Mouse (Mus musculus): ENCODE data around the gene Taf3.

The Taf3 gene

DNA sequence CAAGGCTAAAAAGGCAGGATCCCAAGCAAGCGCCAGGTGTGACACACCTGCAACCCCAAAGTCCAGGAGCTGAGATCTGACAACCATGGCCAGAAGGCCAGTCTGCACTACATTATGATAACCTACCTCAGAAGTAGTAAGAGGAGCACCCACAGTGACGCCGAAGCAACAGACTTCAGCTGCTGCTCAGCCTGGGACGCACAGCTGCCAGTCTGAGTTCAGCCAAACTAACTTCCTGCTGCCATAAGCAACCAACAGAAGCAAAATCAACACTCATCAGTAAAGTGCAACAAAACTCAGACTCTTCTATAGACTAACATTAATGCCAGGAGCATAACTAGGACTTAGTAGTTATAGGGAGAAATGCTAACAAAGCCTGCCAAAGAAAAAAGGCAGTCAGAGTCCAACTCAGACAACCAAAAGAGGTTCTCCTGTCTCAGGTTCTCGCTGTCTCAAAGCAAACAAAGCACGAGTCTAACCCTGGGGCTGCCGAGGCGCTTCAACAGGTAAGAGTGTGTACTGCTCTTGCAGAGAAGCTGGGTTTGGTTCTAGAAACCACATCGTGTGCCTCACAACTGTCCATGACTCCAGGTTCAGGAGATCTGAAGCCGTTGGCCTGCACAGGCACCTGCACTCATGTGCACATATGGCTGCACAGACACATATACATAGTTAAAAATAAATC is 33.3 kb downstream of the Taf3 start:
- DNase-seq (ENCODE audit: low read depth, low spot score) = no peak

DNA sequence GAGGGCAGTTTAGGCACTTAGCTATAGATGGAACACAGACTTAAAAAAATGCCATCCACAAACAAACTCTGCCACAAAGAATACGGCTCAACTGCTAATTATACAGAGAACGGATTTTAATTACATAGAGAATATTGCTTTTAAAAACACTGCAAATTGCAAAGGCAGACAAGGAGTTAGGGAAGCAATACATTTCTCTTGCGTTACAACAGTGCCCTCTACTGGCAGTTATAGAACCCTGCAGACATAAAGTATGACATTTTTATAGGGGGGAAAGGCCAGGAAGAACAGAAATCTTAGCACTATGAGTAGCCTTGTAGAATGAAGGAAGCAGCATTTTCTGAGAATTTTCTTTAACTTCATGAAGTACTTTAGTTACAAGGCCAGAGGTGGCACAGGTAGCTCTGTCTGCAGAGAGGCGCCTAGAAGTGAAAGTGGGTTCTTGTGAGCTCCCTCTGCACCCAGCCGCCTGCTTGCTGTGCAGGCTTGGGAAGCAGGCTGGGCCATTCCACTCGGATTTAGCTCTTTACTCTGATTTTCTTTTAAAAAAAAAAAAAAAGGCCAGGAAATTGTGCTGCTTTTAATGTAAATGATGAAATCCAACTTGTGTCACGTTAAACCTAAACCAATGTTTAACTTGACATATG is 38.0 kb downstream of the Taf3 start:
- DNase-seq (ENCODE audit: low read depth, low spot score) = peak; percentile 73

GRCm38 (mm10) chr2:10009671-10010254 is 38.6 kb downstream of the Taf3 start:
- no peak for DNase-seq (ENCODE audit: low read depth, low spot score)

GRCm38 (mm10) chr2:10008593-10008992 is 39.8 kb downstream of the Taf3 start:
- DNase-seq (ENCODE audit: low read depth, low spot score) = no peak

GRCm38 (mm10) chr2:10004960-10005621 is 43.3 kb downstream of the Taf3 start:
- DNase-seq (ENCODE audit: low read depth, low spot score) = no peak

DNA sequence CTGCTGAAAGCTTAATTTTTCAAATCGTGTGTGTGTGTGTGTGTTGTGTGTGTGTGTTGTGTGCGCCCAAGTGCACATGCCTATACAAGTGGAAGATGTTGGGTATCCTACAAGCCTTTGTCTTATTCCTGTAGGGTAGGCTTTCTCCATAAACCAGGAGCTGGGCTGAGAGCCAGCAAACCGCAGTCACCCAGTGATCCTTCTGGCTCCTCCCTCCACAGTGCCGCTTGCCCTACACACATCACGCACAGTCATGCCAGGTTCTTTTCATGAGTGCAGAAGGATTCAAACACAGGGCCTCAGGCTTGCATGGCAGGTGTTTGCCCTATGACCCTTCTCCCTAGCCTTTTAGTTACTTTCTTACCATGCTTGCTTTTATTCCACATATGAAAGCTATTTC is 45.0 kb downstream of the Taf3 start:
- no peak for DNase-seq (ENCODE audit: low read depth, low spot score)

GRCm38 (mm10) chr2:10001591-10001990 is 46.8 kb downstream of the Taf3 start:
- DNase-seq (ENCODE audit: low read depth, low spot score) = peak; percentile 50

DNA sequence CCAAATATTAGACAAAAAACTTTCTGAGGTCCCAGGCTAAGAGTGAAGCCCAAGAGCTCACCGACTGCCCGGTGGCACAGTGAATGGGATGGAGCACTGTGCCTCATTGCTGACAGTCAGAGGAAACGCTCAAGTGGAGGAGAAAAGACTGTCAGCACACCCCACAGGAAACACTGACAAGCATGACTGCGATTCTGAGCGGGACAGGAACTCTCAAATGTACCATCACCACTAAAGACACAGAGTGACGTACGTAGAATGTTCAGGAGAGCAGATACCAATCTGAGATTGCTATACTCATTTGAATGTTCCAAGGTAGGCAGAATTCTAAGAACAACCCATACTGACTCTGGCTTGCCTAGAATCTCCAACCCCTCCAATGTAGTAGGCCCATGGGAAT is 50.9 kb downstream of the Taf3 start:
- no peak for DNase-seq (ENCODE audit: low read depth, low spot score)

- DNase-seq (ENCODE audit: low read depth, low spot score) = no peak
Observed at GRCm38 (mm10) chr2:9996111-9996510, 52.3 kb downstream of the Taf3 start.

- no peak for DNase-seq (ENCODE audit: low read depth, low spot score)
Observed at GRCm38 (mm10) chr2:9990690-9991229, 57.6 kb downstream of the Taf3 start.

DNA sequence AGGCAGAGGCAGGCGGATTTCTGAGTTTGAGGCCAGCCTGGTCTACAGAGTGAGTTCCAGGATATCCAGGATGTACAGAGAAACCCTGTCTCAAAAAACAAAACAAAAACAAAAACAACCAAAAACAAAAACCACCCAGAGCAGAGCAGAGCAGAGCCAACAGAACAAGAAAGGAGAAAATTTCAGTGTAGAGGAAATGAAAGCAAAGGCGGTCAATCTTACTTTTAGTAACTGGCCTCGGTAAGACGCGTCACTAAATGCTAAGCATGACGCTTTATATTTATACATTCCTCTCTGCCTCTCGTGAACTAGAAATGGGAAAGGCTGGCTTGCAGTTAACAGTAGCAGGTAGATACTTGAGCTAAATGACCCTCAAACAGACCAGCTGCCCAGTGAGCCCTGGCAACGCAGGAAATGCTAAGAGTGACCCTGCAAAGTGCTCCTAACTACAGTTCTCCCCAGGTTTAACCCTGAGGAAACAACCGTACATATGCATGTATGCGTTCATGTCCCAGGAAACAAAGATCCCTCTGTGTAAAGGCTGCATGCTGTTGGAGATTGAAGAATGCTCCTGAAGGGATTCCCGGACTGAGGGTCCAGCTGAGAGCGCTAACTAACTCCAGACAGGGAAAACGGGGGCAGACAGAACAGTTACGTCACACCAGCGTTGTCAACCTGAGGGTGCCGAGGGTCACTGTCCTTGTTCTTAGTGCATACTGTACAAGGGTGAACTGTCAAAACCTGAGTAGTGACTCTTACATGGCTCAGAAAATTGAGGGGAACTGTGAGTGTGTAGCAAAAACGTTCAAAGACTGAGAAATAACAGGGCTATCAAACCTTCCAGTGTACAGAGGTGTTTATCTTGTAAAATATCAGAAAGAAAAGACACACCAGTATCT is 58.5 kb downstream of the Taf3 start:
- DNase-seq (ENCODE audit: low read depth, low spot score) = no peak

- DNase-seq (ENCODE audit: low read depth, low spot score) = no peak
Observed at GRCm38 (mm10) chr2:9988290-9988689, 60.1 kb downstream of the Taf3 start.

GRCm38 (mm10) chr2:9985979-9986447 is 62.4 kb downstream of the Taf3 start:
- DNase-seq (ENCODE audit: low read depth, low spot score) = no peak

GRCm38 (mm10) chr2:9982446-9982845 is 66.0 kb downstream of the Taf3 start:
- DNase-seq (ENCODE audit: low read depth, low spot score) = no peak

- DNase-seq (ENCODE audit: low read depth, low spot score) = no peak
Observed at GRCm38 (mm10) chr2:9971927-9972326, 76.5 kb downstream of the Taf3 start.

DNA sequence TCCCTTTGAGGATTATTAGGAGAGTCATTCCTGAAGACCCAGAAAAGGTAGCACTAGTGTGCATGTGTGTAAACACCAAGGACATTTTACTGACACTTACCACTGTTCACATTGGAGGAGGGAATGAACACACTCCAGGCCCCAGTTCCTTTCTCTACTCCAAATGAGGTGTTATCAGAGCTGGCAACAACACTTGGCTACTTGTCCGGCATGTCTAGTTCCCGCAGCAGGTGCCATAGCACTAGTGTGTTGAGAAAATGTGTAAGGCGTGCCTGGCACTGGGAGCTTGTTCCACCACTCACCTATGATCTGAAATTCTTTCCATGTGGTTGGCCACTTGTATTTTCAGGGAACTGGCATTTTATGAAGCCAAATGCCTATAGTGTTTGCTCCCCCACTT is 77.8 kb downstream of the Taf3 start:
- DNase-seq (ENCODE audit: low read depth, low spot score) = peak; percentile 19

DNA sequence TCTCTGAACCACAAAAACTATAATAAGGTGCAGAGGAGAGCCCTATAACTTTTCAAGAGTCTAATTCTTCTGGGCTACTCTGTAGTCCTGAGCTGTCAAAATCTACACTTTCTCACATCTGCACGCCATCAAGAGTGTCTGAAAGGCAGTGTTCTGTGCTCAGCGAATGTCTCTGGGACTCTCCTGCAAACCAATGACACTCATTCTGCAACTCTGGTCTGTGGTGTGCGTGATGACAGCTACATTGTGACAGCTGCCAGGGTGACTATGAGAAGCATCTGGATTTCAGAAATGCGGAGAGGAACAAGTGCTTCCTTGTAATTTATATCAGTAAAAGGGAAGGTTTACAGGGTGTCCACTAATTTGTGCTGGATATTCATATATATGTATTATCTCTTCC is 78.2 kb downstream of the Taf3 start:
- no peak for DNase-seq (ENCODE audit: low read depth, low spot score)

- DNase-seq (ENCODE audit: low read depth, low spot score) = no peak
Observed at GRCm38 (mm10) chr2:9969734-9970133, 78.7 kb downstream of the Taf3 start.

DNA sequence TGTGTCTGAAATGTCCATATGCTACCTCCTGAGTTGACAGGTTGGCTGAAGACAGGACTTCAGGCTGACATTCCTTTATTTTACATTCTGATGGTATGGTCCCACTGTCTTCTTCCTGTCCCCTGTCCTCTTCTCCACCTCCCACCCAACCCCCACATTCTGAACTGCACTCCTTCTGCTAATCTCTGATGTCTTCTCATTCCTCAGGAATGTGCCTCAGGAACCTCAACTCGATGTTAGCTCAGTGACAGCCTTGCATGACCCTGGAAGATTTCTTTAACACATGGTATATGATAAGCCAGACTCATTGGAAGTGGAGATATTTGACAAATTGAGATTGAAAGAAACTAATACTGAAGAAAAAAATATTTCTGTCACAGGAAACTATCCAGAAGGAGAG is 81.8 kb downstream of the Taf3 start:
- DNase-seq (ENCODE audit: low read depth, low spot score) = no peak

DNA sequence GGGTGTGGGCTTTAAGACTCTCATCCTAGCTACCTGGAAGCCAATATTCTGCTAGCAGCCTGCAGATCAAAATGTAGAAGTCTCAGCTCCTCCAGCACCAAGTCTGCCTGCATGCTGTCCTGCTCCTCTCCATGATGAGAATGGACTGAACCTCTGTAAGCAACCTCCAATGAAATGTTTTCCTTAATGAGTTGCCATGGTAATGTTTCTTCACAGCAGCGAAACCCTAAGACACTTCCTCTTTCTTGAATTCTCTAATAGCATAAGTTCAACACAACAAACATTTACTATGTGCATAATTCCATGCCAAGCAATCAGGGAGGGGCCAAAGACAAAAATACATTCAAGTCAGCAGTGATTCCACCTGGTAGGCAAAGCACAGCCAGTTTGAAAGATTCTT is 82.8 kb downstream of the Taf3 start:
- no peak for DNase-seq (ENCODE audit: low read depth, low spot score)

GRCm38 (mm10) chr2:9962871-9963270 is 85.5 kb downstream of the Taf3 start:
- peak; percentile 54 for DNase-seq (ENCODE audit: low read depth, low spot score)

All from brain, adult 2 months (tissue).